Mouse (Mus musculus) CH12.LX (cell line): Measurements from ENCODE around the gene Ckap5.

Experiments used
- MAFK ChIP-seq: IDR thresholded peaks from 2 replicates; pipeline ENCODE4 v1.6.1; 2011; ENCODE audit warnings: low read length, improper control_type of control experiment; ENCODE audit not compliant: insufficient replicate concordance
- POLR2A ChIP-seq: IDR thresholded peaks from 2 replicates; pipeline ENCODE4 v1.6.1; 2011; ENCODE audit warnings: low read depth, mild to moderate bottlenecking, improper control_type of control experiment, low read length

DNA sequence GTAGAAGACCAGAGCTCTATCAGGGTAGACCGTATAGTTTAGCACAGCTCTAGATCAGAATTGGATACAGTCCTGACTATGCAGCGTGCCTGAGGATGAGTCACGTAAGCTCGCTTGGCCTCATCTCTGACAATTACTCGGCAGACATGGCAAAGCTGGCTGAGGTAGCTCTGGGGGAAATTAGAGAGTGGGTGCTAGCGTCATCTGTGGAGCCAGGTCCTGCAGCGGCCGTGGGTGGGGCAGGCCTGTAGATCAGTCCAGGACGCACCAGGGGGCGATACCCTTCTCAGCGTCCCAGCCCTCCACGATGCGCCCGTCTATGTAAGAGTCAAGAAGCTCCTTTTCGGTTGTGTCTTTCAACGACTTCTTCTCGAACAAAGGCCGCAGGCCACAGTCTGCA lies 103.1 kb downstream of the Ckap5 start:
- TF ChIP-seq MAFK: no peak
- TF ChIP-seq POLR2A: no peak
